Mouse (Mus musculus) kidney, embryonic 14.5 days (tissue): Measurements from ENCODE around the gene Hcls1. TPM values are rescaled to one million over a fixed set of nuclear protein-coding genes. Genes with fewer than 3 reads are reported as not detected.

Experiments used
- ATAC-seq: fragments of 200-750 bp; cut with Nextera tagmentation; 2 replicates; pipeline ENCODE4 v1.8.0; 2017; ENCODE audit warnings: moderate number of reproducible peaks, mild to moderate bottlenecking, moderate TSS enrichment, moderate library complexity; ENCODE audit not compliant: low FRiP score, low TSS enrichment
- H3K27ac ChIP-seq: fragments of 300-500 bp; sonication (generic); 2 replicates; pipeline ENCODE4 v1.5.1; 2014; ENCODE audit warnings: low read depth, mild to moderate bottlenecking, low read length, moderate library complexity, mixed read lengths
- H3K27me3 ChIP-seq: fragments of 300-500 bp; sonication (generic); 2 replicates; pipeline ENCODE4 v1.6.1; 2014; ENCODE audit warnings: mild to moderate bottlenecking, low read length; ENCODE audit not compliant: control insufficient read depth, insufficient read depth
- H3K36me3 ChIP-seq: fragments of 300-500 bp; sonication (generic); 2 replicates; pipeline ENCODE4 v1.6.1; 2014; ENCODE audit warnings: low read length, mixed read lengths; ENCODE audit not compliant: control insufficient read depth, insufficient read depth
- H3K4me1 ChIP-seq: fragments of 300-500 bp; sonication (generic); 2 replicates; pipeline ENCODE4 v1.6.1; 2014; ENCODE audit warnings: low read length, mixed read lengths; ENCODE audit not compliant: control insufficient read depth, insufficient read depth
- H3K4me2 ChIP-seq: fragments of 300-500 bp; sonication (generic); replicated peaks from 2 replicates; pipeline ENCODE4 v1.6.1; 2014; ENCODE audit warnings: low read depth, mild to moderate bottlenecking, low read length
- H3K4me3 ChIP-seq: fragments of 300-500 bp; sonication (generic); 2 replicates; pipeline ENCODE4 v1.5.1; 2014; ENCODE audit warnings: mild to moderate bottlenecking, low read length
- H3K9ac ChIP-seq: fragments of 300-500 bp; sonication (generic); 2 replicates; pipeline ENCODE4 v1.6.1; 2014; ENCODE audit warnings: low read depth, mild to moderate bottlenecking, low read length, moderate library complexity
- H3K9me3 ChIP-seq: fragments of 300-500 bp; sonication (generic); 2 replicates; pipeline ENCODE4 v1.6.1; 2016; ENCODE audit warnings: low read length; ENCODE audit not compliant: control insufficient read depth
- WGBS: fragments of 180-500 bp; shearing (Covaris S2); extraction: QIAGEN DNeasy Blood & Tissue Kit; methylation state at CpG from one replicate; pipeline ENCODE4 v1.1.7; 2014; 5-methylcytosine and 5-hydroxymethylcytosine counted together
- polyA plus RNA-seq: library from polyadenylated mRNA; unstranded; fragments of >200 nt; fragmentation: Nextera tagmentation; extraction: Ambion mirVana; gene quantifications from 2 replicates; pipeline ENCODE4 v1.2.1, GENCODE M21; 2014

Gene Hcls1
- polyA plus RNA-seq, 1 experiment from 2014 or later: 2.2 TPM

GRCm38 (mm10) chr16:36926514-36927447, 8.0 kb upstream of the Hcls1 start:
- H3K36me3 ChIP-seq: peaks cover 65% of the 10 kb centered on the region
- no peak overlapping the region for H3K4me2 ChIP-seq
- H3K9ac ChIP-seq: no peak overlapping the region
- no peaks in the 10 kb centered on the region for H3K27me3 ChIP-seq
- no peak overlapping the region for H3K4me3 ChIP-seq
- whole genome bisulfite sequencing: 92% methylated on average over 10 of the region's 10 CpGs
- H3K4me1 ChIP-seq: no peaks in the 10 kb centered on the region
- no peak for ATAC-seq
- H3K9me3 ChIP-seq: no peaks in the 10 kb centered on the region
- no peak overlapping the region for H3K27ac ChIP-seq

DNA sequence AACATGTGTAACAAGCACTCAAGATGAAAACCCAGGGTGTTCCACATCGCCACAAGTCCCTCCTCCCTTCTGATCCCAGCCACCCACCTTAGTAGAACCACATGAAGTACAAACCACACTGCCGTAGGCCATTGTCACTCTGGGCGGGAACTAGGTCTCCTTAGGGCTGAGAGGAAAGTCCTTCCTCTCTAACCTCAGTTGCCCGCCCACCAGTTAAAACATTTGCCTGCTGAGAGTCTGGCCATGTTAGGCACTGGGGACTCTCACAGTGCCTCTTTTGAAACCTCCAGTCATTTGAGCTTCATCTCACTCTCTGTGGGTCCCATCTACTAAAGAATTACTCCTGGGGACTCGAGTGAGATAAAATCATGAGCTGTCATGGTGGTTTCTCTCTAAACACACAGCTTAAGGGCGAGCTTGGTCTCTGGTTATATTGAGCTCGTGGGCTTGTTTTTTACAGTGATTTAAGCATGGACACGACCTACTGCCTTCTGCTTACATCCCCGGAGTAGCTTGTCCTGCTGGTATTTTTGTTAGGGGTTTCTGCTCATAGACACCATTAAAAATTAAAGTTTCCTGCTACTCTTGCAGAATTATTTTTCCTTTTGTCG, 7.2 kb upstream of the Hcls1 start:
- WGBS: 82% methylated on average over 10 of the region's 10 CpGs
- H3K27ac ChIP-seq: no peak overlapping the region
- no peaks in the 10 kb centered on the region for H3K4me1 ChIP-seq

DNA sequence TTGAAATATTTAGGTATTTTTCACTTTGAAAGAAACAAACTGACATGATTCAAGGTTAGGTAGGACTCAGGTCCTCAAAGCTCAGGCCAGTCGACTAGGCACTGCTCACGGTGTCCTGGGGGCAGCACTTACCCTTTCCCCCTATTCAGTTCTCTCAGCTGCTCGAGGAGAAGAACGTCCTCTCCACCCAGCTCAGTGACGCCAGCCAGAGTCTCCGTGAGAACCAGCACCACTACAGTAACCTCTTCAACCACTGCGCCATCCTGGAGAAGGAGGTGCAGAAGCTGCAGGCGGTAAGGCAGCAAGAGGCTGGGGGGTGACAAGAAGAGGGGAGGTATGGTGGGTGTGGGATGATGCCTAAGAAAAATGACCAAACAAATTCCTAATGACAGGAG, 6.7 kb upstream of the Hcls1 start:
- Histone ChIP-seq H3K9ac (no peak overlapping the region), H3K4me3 (no peak overlapping the region), H3K9me3 (no peaks in the 10 kb centered on the region), H3K27ac (no peak overlapping the region), H3K36me3 (peaks cover 78% of the 10 kb centered on the region), H3K4me2 (no peak overlapping the region), H3K4me1 (no peaks in the 10 kb centered on the region), H3K27me3 (no peaks in the 10 kb centered on the region)
- WGBS: 87% methylated on average over 8 of the region's 8 CpGs
- no peak for ATAC-seq

More for the DNA sequence above, 7.2 kb upstream of the Hcls1 start:
- no peak overlapping the region for H3K4me2 ChIP-seq
- no peak overlapping the region for H3K9ac ChIP-seq
- no peaks in the 10 kb centered on the region for H3K27me3 ChIP-seq
- peaks cover 73% of the 10 kb centered on the region for H3K36me3 ChIP-seq
- no peak overlapping the region for H3K4me3 ChIP-seq
- no peak for ATAC-seq
- H3K9me3 ChIP-seq: no peaks in the 10 kb centered on the region

DNA sequence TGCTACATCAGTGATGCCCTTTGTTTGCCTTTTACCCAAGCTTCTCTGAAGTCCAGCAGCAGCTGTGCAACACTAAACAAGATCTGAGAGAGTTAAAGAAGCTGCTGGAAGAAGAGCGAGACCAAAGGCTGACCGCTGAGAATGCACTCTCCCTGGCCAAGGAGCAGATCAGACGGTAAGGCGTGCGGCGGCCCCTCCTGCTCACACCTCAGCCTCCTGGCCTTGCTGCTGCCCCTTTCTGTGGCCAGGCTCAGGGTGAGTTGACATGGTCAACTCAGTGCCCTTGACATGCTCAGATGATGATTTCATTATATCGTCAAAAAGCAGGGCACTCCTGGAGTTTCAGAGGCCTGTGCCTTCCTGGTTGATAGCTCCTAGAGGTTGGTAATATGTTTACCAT, 5.6 kb upstream of the Hcls1 start:
- H3K36me3 ChIP-seq: peaks cover 81% of the 10 kb centered on the region
- no peaks in the 10 kb centered on the region for H3K27me3 ChIP-seq
- no peak overlapping the region for H3K4me2 ChIP-seq
- no peak for ATAC-seq
- no peaks in the 10 kb centered on the region for H3K4me1 ChIP-seq
- H3K4me3 ChIP-seq: no peak overlapping the region
- no peak overlapping the region for H3K27ac ChIP-seq
- 85% methylated on average over 7 of the region's 7 CpGs for WGBS
- no peak overlapping the region for H3K9ac ChIP-seq
- H3K9me3 ChIP-seq: no peaks in the 10 kb centered on the region

DNA sequence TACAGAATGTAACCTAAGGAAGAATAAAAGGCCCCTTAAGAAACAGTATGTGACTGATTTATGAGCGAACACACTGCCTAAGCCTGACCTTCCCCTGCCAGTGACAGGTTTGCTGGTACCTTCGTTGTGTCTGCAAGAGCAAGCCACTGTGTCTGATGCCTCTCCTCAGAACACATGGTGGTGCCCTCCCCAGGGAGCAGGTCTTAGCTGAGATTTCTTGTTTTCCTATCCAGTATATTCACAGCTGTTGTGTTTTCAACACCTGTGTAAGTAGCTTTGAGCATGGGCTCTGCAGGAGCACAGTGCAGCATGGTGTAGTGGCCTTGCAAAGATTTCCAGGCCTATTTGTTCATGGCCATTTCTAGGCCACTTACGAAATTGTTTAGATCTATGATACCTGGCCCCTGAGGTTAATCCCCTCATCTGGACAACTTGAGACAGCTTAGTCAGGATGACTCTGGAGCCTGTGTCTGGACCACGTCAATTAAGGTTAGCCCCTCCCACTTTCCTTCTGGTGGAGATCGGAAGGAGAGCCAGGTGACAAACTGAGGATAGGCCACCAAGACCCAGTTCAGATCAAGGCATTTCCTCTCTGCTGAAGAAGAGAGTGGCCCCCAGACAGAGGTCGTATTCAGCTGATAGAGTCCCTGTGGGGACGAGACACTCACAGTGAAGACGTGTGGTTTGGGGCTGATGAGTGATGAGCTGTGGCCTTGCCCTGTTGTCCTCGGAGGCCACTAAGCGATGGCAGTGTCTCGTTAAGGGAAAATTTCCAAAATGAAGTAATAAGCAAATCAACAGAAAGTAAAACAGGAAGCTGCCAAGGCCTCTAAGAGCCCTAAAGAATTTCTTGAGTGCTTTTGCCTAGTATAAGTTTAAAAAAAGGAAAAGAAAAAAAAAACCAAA, 4.3 kb upstream of the Hcls1 start:
- Histone ChIP-seq H3K36me3 (peaks cover 68% of the 10 kb centered on the region), H3K4me2 (no peak overlapping the region), H3K9me3 (no peaks in the 10 kb centered on the region), H3K4me1 (no peaks in the 10 kb centered on the region), H3K9ac (no peak overlapping the region), H3K27ac (no peak overlapping the region), H3K4me3 (no peak overlapping the region), H3K27me3 (no peaks in the 10 kb centered on the region)
- WGBS: 70% methylated on average over 11 of the region's 11 CpGs
- ATAC-seq: no peak

DNA sequence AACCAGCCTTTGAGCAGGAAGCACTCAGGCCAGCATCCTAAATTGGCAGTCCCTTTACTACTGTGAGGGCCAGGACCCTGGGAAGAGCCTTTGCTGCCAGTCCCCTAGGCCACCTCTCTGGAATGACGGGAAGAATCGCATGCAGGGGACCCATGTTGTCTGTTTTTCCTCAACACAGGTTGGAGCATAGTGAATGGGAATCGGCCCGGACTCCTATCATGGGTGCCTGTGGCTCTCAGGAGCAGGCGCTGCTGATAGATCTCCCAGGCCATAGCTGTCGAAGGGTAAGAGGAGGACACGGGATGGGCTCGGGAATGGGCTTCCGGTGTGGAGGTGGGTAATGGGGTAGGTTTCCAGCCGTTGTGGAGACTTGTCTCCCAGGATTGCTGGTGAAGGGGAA, 3.4 kb upstream of the Hcls1 start:
- H3K9ac ChIP-seq: no peak overlapping the region
- H3K36me3 ChIP-seq: peaks cover 59% of the 10 kb centered on the region
- whole genome bisulfite sequencing: 94% methylated on average over 10 of the region's 10 CpGs
- ATAC-seq: no peak
- no peaks in the 10 kb centered on the region for H3K4me1 ChIP-seq
- no peaks in the 10 kb centered on the region for H3K27me3 ChIP-seq
- no peak overlapping the region for H3K27ac ChIP-seq
- no peak overlapping the region for H3K4me2 ChIP-seq
- no peak overlapping the region for H3K4me3 ChIP-seq
- H3K9me3 ChIP-seq: no peaks in the 10 kb centered on the region

- Histone ChIP-seq H3K27ac (no peak overlapping the region), H3K4me2 (no peak overlapping the region), H3K27me3 (no peaks in the 10 kb centered on the region), H3K4me1 (no peaks in the 10 kb centered on the region), H3K9me3 (no peaks in the 10 kb centered on the region), H3K4me3 (no peak overlapping the region), H3K36me3 (peaks cover 54% of the 10 kb centered on the region), H3K9ac (no peak overlapping the region)
- WGBS: 84% methylated on average over 3 of the region's 3 CpGs
- no peak for ATAC-seq
Measured at GRCm38 (mm10) chr16:36931976-36932375, 2.8 kb upstream of the Hcls1 start.

DNA sequence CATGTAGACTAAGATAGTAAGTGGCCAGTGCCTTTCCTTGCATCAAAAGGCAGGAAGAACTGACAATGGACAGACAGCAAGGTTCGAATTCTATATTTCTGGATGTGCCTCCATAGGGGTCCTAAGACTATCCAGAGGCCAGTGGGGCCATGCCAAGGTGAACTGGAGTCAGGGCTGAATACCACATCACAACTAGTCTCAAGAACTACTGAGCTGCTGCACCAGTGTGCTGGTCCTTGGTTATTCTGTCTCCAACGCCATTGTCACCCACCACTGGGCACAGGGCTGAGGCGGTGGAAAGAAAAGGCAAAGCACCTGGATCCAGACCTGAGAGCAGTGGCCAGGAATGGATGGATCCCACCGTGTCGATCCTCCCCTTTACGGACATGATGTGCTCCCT, 2.2 kb upstream of the Hcls1 start:
- Histone ChIP-seq H3K4me2 (no peak overlapping the region), H3K4me1 (no peaks in the 10 kb centered on the region), H3K27me3 (no peaks in the 10 kb centered on the region), H3K9ac (no peak overlapping the region), H3K27ac (no peak overlapping the region), H3K9me3 (no peaks in the 10 kb centered on the region), H3K4me3 (no peak overlapping the region), H3K36me3 (peaks cover 50% of the 10 kb centered on the region)
- ATAC-seq: no peak
- 92% methylated on average over 6 of the region's 6 CpGs for WGBS
